ENCODE assay signal across 15 mouse cellular contexts in genomic region chr10:75131625-75132024, GRCm38 (mm10).
A peak's percentile ranks its signal among the peaks of the same experiment; 100 is the strongest.
DNase-seq lines count a peak whose midpoint lies in the region; ATAC-seq and TF ChIP-seq lines count a peak whose summit lies in the region.
"Had no signal": no experiment of that assay in that cellular context is flagged by ENCODE, and none has a peak within 500 bp of the region (broad histone marks: within the 10 kb centered on the region; RNA-seq: fewer than 3 reads in every experiment).

No protein-coding gene starts in this region.

- H3K4me1 ChIP-seq in kidney, adult 2 months (ENCODE audit: control insufficient read depth, insufficient read depth, low read length): peaks cover 4% of the 10 kb centered on the region
- H3K4me1 ChIP-seq: limb, embryonic 12.5 days had no signal

- H3K27ac ChIP-seq in kidney, adult 2 months (ENCODE audit: insufficient read depth, low read depth, low read length): no peak overlapping the region
- H3K27ac ChIP-seq: forebrain, embryonic 15.5 days; limb, embryonic 12.5 days had no signal

- 60% methylated on average over 8 of the region's 8 CpGs for WGBS in kidney, adult 2 months

- 0 out of 2 replicates have a peak, but pooled peaks have one; percentile 12 for ATAC-seq in cerebellum, adult (ENCODE audit: insufficient number of reproducible peaks, low FRiP score, low TSS enrichment)
- ATAC-seq: forebrain, embryonic 15.5 days; inflammation-experienced regulatory T-cells, adult 6 months had no signal

- intact Hi-C loops in gastrocnemius, postnatal 36 days (cut with DNase I): no loop called here

- DNase-seq in cerebellum, postnatal 10 days: no peak
- peak; percentile 55 for DNase-seq in kidney, adult 2 months
- DNase-seq in kidney, postnatal 14 days: no peak
- peak; percentile 45 to 55 for DNase-seq in gastrocnemius, postnatal 36 days
- DNase-seq in kidney, postnatal 36 days: peak; percentile 47 to 48
- DNase-seq in thymus, postnatal 36 days: no peak
- no peak for DNase-seq in thymus, postnatal 10 days (ENCODE audit: low spot score in 2 of 2)
- DNase-seq: layer of hippocampus, postnatal 36 days; lung, adult 18-20 months; right cerebral cortex, adult 18-20 months; thymus, postnatal 25 days had no signal

- H3K4me3 ChIP-seq in kidney, adult 2 months (ENCODE audit: insufficient read depth, low read depth, low read length): no peak overlapping the region
- H3K4me3 ChIP-seq: forebrain, embryonic 15.5 days; limb, embryonic 12.5 days had no signal

- no peak for TF ChIP-seq CTCF in kidney, adult 2 months (conservative IDR thresholded peaks at IDR 0.05; ENCODE audit: insufficient read depth, insufficient read length, low read depth, low read length)

- no peak for TF ChIP-seq POLR2A in kidney, adult 2 months (IDR thresholded peaks at IDR 0.05; ENCODE audit: low read depth, low read length)

- H3K27me3 ChIP-seq in kidney, adult 2 months (replicated peaks; ENCODE audit: control insufficient read depth, insufficient read depth, low read length): no peaks in the 10 kb centered on the region
- H3K27me3 ChIP-seq: forebrain, embryonic 15.5 days; limb, embryonic 12.5 days had no signal

- H3K36me3 ChIP-seq in kidney, adult 2 months (ENCODE audit: control insufficient read depth, insufficient read depth, low read length): no peaks in the 10 kb centered on the region

Comparison
In these comparisons a context has a peak if more than half of its experiments do, and no peak if none do; other contexts are left out.
1. DNase-seq: peak in kidney, adult 2 months (single experiment), gastrocnemius, postnatal 36 days (2 of 2) and kidney, postnatal 36 days (2 of 2); none in cerebellum, postnatal 10 days (0 of 2), kidney, postnatal 14 days (single experiment), thymus, postnatal 36 days (0 of 2) and thymus, postnatal 10 days (0 of 2).